Mouse (Mus musculus) right cerebral cortex, postnatal 36 days (tissue): Measurements from ENCODE around the gene Pold4.
A peak's percentile ranks its signal among the peaks of the same experiment; 100 is the strongest.

Source experiments
- DNase-seq, 2 experiments: peaks; one replicate each; pipeline ENCODE4 v3.0.0; 2022; ENCODE audit warnings: low spot score in 2 of 2, mixed read lengths in 1 of 2

The Pold4 gene

GRCm38 (mm10) chr19:4268566-4269361, 37.1 kb downstream of the Pold4 start, which contains the start of gene Ssh3:
Ssh3 (minus strand) TSS chr19:4269180.
- DNase-seq = peak; percentile 64 to 75

- no peak for DNase-seq
These were observed 38.5 kb downstream of the Pold4 start for GRCm38 (mm10) chr19:4270187-4270586.

GRCm38 (mm10) chr19:4270972-4271371, 39.3 kb downstream of the Pold4 start:
- DNase-seq = no peak

GRCm38 (mm10) chr19:4279487-4279886, 47.8 kb downstream of the Pold4 start:
- DNase-seq = no peak

- DNase-seq = no peak
These were observed 48.7 kb downstream of the Pold4 start for GRCm38 (mm10) chr19:4280425-4280824.

- DNase-seq = peak; percentile 94
These were observed 51.3 kb downstream of the Pold4 start, which contains the start of gene Ankrd13d for GRCm38 (mm10) chr19:4282898-4283553. Ankrd13d (minus strand) TSS chr19:4283137.
